Mouse (Mus musculus) E14TG2a.4 (cell line): ENCODE measurements at regions not wholly inside any gene's neighbourhood (a gene's known extent, or its start where the extent isn't known, plus 50 kb on each side); places are given as distances from the start of the nearest gene placed in this dataset.
A peak's percentile ranks its signal among the peaks of the same experiment; 100 is the strongest.

Source experiments
- H3K27me3 ChIP-seq: 2 replicates; pipeline ENCODE4 v1.6.1; 2014; ENCODE audit warnings: low read length, control low read depth; ENCODE audit not compliant: insufficient read depth
- H3K36me3 ChIP-seq: 2 replicates; pipeline ENCODE4 v1.6.1; 2014; ENCODE audit warnings: low read length, control low read depth; ENCODE audit not compliant: insufficient read depth
- H3K4me1 ChIP-seq: replicated peaks from 2 replicates; pipeline ENCODE4 v1.6.1; 2014; ENCODE audit warnings: low read depth, low read length, control low read depth
- H3K4me3 ChIP-seq: replicated peaks from 2 replicates; pipeline ENCODE4 v1.5.1; 2014; ENCODE audit warnings: mild to moderate bottlenecking, low read length
- H3K9me3 ChIP-seq: 2 replicates; pipeline ENCODE4 v1.6.1; 2014; ENCODE audit warnings: low read length, control low read depth
- CTCF ChIP-seq: conservative IDR thresholded peaks from 2 replicates; pipeline ENCODE4 v1.5.1; 2014; ENCODE audit warnings: low read length
- NANOG ChIP-seq: IDR thresholded peaks from 2 replicates; pipeline ENCODE4 v1.6.1; 2014; ENCODE audit warnings: borderline replicate concordance, low read length, mixed read lengths
- POU5F1 ChIP-seq: IDR thresholded peaks from 2 replicates; pipeline ENCODE4 v1.6.1; 2014; ENCODE audit warnings: low read length, borderline replicate concordance

- H3K4me1 ChIP-seq, result peaks cover 96% of the 10 kb centered on the region
- no peaks in the 10 kb centered on the region for H3K27me3 ChIP-seq
- TF ChIP-seq POU5F1 (no peak), CTCF (no peak), NANOG (peak; percentile 100)
- H3K36me3 ChIP-seq, result no peaks in the 10 kb centered on the region
- no peaks in the 10 kb centered on the region for H3K9me3 ChIP-seq
- H3K4me3 ChIP-seq, result peak overlapping the region; percentile 72
Measured at GRCm38 (mm10) chr6:127250181-127250873, 98.3 kb upstream of the Ccnd2 start.

- peak overlapping the region; percentile 72 for H3K4me3 ChIP-seq
- no peaks in the 10 kb centered on the region for H3K9me3 ChIP-seq
- H3K27me3 ChIP-seq, result no peaks in the 10 kb centered on the region
- peaks cover 96% of the 10 kb centered on the region for H3K4me1 ChIP-seq
- H3K36me3 ChIP-seq, result no peaks in the 10 kb centered on the region
- no peak for TF ChIP-seq CTCF
- TF ChIP-seq NANOG, result no peak
- no peak for TF ChIP-seq POU5F1
Measured at GRCm38 (mm10) chr6:127250874-127251670, 99.1 kb upstream of the Ccnd2 start.

GRCm38 (mm10) chr6:127251671-127251985 lies 99.6 kb upstream of the Ccnd2 start:
- H3K36me3 ChIP-seq, result no peaks in the 10 kb centered on the region

GRCm38 (mm10) chr6:127252000-127252721 lies 100.2 kb upstream of the Ccnd2 start:
- no peaks in the 10 kb centered on the region for H3K9me3 ChIP-seq
- H3K36me3 ChIP-seq, result no peaks in the 10 kb centered on the region
- TF ChIP-seq CTCF (no peak), POU5F1 (no peak), NANOG (no peak)
- peaks cover 86% of the 10 kb centered on the region for H3K4me1 ChIP-seq
- H3K4me3 ChIP-seq, result peak overlapping the region; percentile 72
- no peaks in the 10 kb centered on the region for H3K27me3 ChIP-seq

More at GRCm38 (mm10) chr6:127251671-127251985, 99.6 kb upstream of the Ccnd2 start:
- Histone ChIP-seq H3K9me3 (no peaks in the 10 kb centered on the region), H3K27me3 (no peaks in the 10 kb centered on the region), H3K4me3 (peak overlapping the region; percentile 72), H3K4me1 (peaks cover 91% of the 10 kb centered on the region)
- TF ChIP-seq NANOG (no peak), CTCF (no peak), POU5F1 (no peak)

GRCm38 (mm10) chr6:127253935-127254334 lies 101.9 kb upstream of the Ccnd2 start:
- TF ChIP-seq POU5F1 (no peak), NANOG (no peak), CTCF (no peak)
- H3K9me3 ChIP-seq, result no peaks in the 10 kb centered on the region
- no peaks in the 10 kb centered on the region for H3K36me3 ChIP-seq
- H3K4me1 ChIP-seq, result peaks cover 68% of the 10 kb centered on the region
- H3K4me3 ChIP-seq, result no peak overlapping the region
- H3K27me3 ChIP-seq, result no peaks in the 10 kb centered on the region

GRCm38 (mm10) chr6:127263903-127264680 lies 112.1 kb upstream of the Ccnd2 start:
- no peak for TF ChIP-seq CTCF
- no peak for TF ChIP-seq NANOG
- TF ChIP-seq POU5F1, result no peak

GRCm38 (mm10) chr6:127265063-127265775 lies 113.2 kb upstream of the Ccnd2 start:
- TF ChIP-seq NANOG, result no peak
- TF ChIP-seq CTCF, result no peak
- no peak for TF ChIP-seq POU5F1
- H3K4me3 ChIP-seq, result no peak overlapping the region
- H3K4me1 ChIP-seq, result peaks cover 70% of the 10 kb centered on the region
- H3K27me3 ChIP-seq, result 0 out of 2 replicates have a peak, but pooled peaks cover 4% of the 10 kb centered on the region
- H3K9me3 ChIP-seq, result no peaks in the 10 kb centered on the region
- no peaks in the 10 kb centered on the region for H3K36me3 ChIP-seq

More at GRCm38 (mm10) chr6:127263903-127264680, 112.1 kb upstream of the Ccnd2 start:
- Histone ChIP-seq H3K36me3 (no peaks in the 10 kb centered on the region), H3K4me3 (no peak overlapping the region), H3K9me3 (no peaks in the 10 kb centered on the region), H3K4me1 (peaks cover 59% of the 10 kb centered on the region), H3K27me3 (0 out of 2 replicates have a peak, but pooled peaks cover 4% of the 10 kb centered on the region)
